Mouse (Mus musculus): Measurements from ENCODE around the gene Cacna2d4.

Cacna2d4 gene

GRCm38 (mm10) chr6:119337287-119337686 lies 101.0 kb downstream of the Cacna2d4 start:
- no peak for TF ChIP-seq GATA4 (IDR thresholded peaks at IDR 0.05; ENCODE audit: insufficient replicate concordance, low read length)

- no peak for TF ChIP-seq GATA4 (IDR thresholded peaks at IDR 0.05; ENCODE audit: insufficient replicate concordance, low read length)
Measured at GRCm38 (mm10) chr6:119338121-119338912, 102.0 kb downstream of the Cacna2d4 start.

GRCm38 (mm10) chr6:119341409-119341808 lies 105.1 kb downstream of the Cacna2d4 start:
- no peak for TF ChIP-seq GATA4 (IDR thresholded peaks at IDR 0.05; ENCODE audit: insufficient replicate concordance, low read length)

GRCm38 (mm10) chr6:119346257-119346656 lies 109.9 kb downstream of the Cacna2d4 start:
- TF ChIP-seq GATA4 (IDR thresholded peaks at IDR 0.05; ENCODE audit: insufficient replicate concordance, low read length), result no peak

GRCm38 (mm10) chr6:119347813-119348212 lies 111.5 kb downstream of the Cacna2d4 start:
- TF ChIP-seq GATA4 (IDR thresholded peaks at IDR 0.05; ENCODE audit: insufficient replicate concordance, low read length), result no peak

- no peak for TF ChIP-seq GATA4 (IDR thresholded peaks at IDR 0.05; ENCODE audit: insufficient replicate concordance, low read length)
Measured at GRCm38 (mm10) chr6:119348234-119348633, 111.9 kb downstream of the Cacna2d4 start.

GRCm38 (mm10) chr6:119350703-119351198 lies 114.4 kb downstream of the Cacna2d4 start:
- no peak for TF ChIP-seq GATA4 (IDR thresholded peaks at IDR 0.05; ENCODE audit: insufficient replicate concordance, low read length)

GRCm38 (mm10) chr6:119351656-119352055 lies 115.3 kb downstream of the Cacna2d4 start:
- no peak for TF ChIP-seq GATA4 (IDR thresholded peaks at IDR 0.05; ENCODE audit: insufficient replicate concordance, low read length)

- no peak for TF ChIP-seq GATA4 (IDR thresholded peaks at IDR 0.05; ENCODE audit: insufficient replicate concordance, low read length)
Measured at GRCm38 (mm10) chr6:119352501-119352900, 116.2 kb downstream of the Cacna2d4 start.

GRCm38 (mm10) chr6:119358020-119358571 lies 121.8 kb downstream of the Cacna2d4 start:
- no peak for TF ChIP-seq GATA4 (IDR thresholded peaks at IDR 0.05; ENCODE audit: insufficient replicate concordance, low read length)

GRCm38 (mm10) chr6:119360925-119361702 lies 124.8 kb downstream of the Cacna2d4 start:
- no peak for TF ChIP-seq GATA4 (IDR thresholded peaks at IDR 0.05; ENCODE audit: insufficient replicate concordance, low read length)

GRCm38 (mm10) chr6:119363593-119363992 lies 127.3 kb downstream of the Cacna2d4 start:
- no peak for TF ChIP-seq GATA4 (IDR thresholded peaks at IDR 0.05; ENCODE audit: insufficient replicate concordance, low read length)

GRCm38 (mm10) chr6:119367382-119367781 lies 131.1 kb downstream of the Cacna2d4 start:
- no peak for TF ChIP-seq GATA4 (IDR thresholded peaks at IDR 0.05; ENCODE audit: insufficient replicate concordance, low read length)

- TF ChIP-seq GATA4 (IDR thresholded peaks at IDR 0.05; ENCODE audit: insufficient replicate concordance, low read length), result no peak
Measured at GRCm38 (mm10) chr6:119371624-119372023, 135.3 kb downstream of the Cacna2d4 start.

- no peak for TF ChIP-seq GATA4 (IDR thresholded peaks at IDR 0.05; ENCODE audit: insufficient replicate concordance, low read length)
Measured at GRCm38 (mm10) chr6:119372237-119372636, 135.9 kb downstream of the Cacna2d4 start.

All from liver, adult (tissue).